Mouse (Mus musculus) fibroblast of lung, adult 2 months (primary cell): ENCODE data around the gene Ngly1.

ENCODE experiments used
- DNase-seq: peaks from one replicate; pipeline ENCODE4 v3.0.0-alpha.2; 2011; ENCODE audit warnings: low read depth

Gene Ngly1

GRCm38 (mm10) chr14:16329756-16330155 is 80.7 kb downstream of the Ngly1 start:
- no peak for DNase-seq

GRCm38 (mm10) chr14:16334260-16334659 is 85.2 kb downstream of the Ngly1 start:
- no peak for DNase-seq

GRCm38 (mm10) chr14:16335835-16336417 is 86.8 kb downstream of the Ngly1 start:
- no peak for DNase-seq

GRCm38 (mm10) chr14:16347505-16347904 is 98.4 kb downstream of the Ngly1 start:
- DNase-seq, result no peak

GRCm38 (mm10) chr14:16359704-16360103 is 110.6 kb downstream of the Ngly1 start:
- no peak for DNase-seq
